Mouse (Mus musculus) adrenal gland, postnatal 0 days (tissue): ENCODE data around the gene Pfn5. TPM values are rescaled to one million over a fixed set of nuclear protein-coding genes. Genes with fewer than 3 reads are reported as not detected.

ENCODE experiments used
- polyA plus RNA-seq: library from polyadenylated mRNA; unstranded; fragments of >200 nt; fragmentation: Nextera tagmentation; extraction: Ambion mirVana; gene quantifications from 2 replicates; pipeline ENCODE4 v1.2.1, GENCODE M21; 2015

Pfn5 gene
- polyA plus RNA-seq = not detected in 2 replicates

GRCm38 (mm10) chrX:95557887-95558286 is at the start of gene Pfn5, which contains the start of gene Asb12:
Gene Pfn5, plus strand, starts transcription at chrX:95558104.
Gene Asb12, minus strand, starts transcription at chrX:95557987.

Other genes with a start within 250 kb of the Pfn5 start
- gene Amer1, start 113.2 kb upstream of the Pfn5 start, polyA plus RNA-seq = 4.9 and 5.1 TPM in 2 replicates
- 0.47 TPM in 1 of 2 replicates, not detected in the other for gene Asb12, start 117 bp upstream of the Pfn5 start, polyA plus RNA-seq
- gene Zc4h2, start 100.4 kb downstream of the Pfn5 start, polyA plus RNA-seq = 10.2 and 12.8 TPM in 2 replicates
- gene Zc3h12b, start 153.6 kb downstream of the Pfn5 start, polyA plus RNA-seq = 1.2 and 1.6 TPM in 2 replicates